Mouse (Mus musculus) myocyte (in vitro differentiated cells): ENCODE data around the gene Gm7324. TPM values are rescaled to one million over a fixed set of nuclear protein-coding genes. Genes with fewer than 3 reads are reported as not detected.
"Not testable (repeated sequence)": the region's sequence is repeated elsewhere in the genome, so short reads cannot be mapped to it uniquely, and the experiment has no call there.

Experiments used
- H3K27me3 ChIP-seq: one replicate; pipeline ENCODE4 v1.6.1; 2011; ENCODE audit not compliant: control insufficient read depth, insufficient read depth, insufficient read length
- H3K36me3 ChIP-seq: one replicate; pipeline ENCODE4 v1.6.1; 2011; ENCODE audit not compliant: control insufficient read depth, insufficient read depth
- H3K4me2 ChIP-seq: one replicate; pipeline ENCODE4 v1.6.1; 2011; ENCODE audit warnings: low read depth, control low read depth
- H3K4me3 ChIP-seq: one replicate; pipeline ENCODE4 v1.5.1; 2011; ENCODE audit warnings: mild to moderate bottlenecking, control low read depth, moderate library complexity
- H3K79me2 ChIP-seq: one replicate; pipeline ENCODE4 v1.6.1; 2011; ENCODE audit not compliant: control insufficient read depth, insufficient read depth
- H3ac ChIP-seq: one replicate; pipeline ENCODE4 v1.6.1; 2011; ENCODE audit not compliant: control insufficient read depth, insufficient read length
- polyA plus RNA-seq: library from polyadenylated mRNA; unstranded; fragments of >200 nt; fragmentation: generic; extraction: Trizol; gene quantifications from one replicate; pipeline ENCODE4 v1.2.1, GENCODE M21; 2012; ENCODE audit warnings: missing spikeins

The Gm7324 gene
- polyA plus RNA-seq: 0.40 TPM

DNA sequence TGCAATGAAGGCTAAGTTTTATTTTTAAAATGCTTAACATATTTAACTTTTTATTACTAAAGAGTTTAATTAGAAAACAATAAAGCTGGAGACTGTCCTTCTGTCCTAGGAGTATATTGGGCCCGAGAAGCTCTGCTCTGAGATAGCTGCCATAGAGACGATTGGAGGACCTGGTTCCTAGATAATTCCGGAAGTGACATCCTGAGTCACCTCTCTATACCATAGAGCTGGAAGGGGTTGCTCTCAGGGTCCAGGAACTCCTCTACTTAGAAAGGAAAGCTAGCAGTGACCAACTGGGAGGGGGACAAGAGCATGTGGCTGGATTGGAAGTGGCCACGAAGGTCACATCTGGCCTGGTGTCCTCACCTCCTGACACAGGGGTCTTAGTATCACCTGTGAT lies at the start of gene Gm7324:
Gm7324 (plus strand) TSS at position 208 of the 400 bp plus-strand sequence.
- not testable (repeated sequence) for H3K27me3 ChIP-seq, H3K4me3 ChIP-seq, H3K36me3 ChIP-seq, H3ac ChIP-seq, H3K4me2 ChIP-seq, H3K79me2 ChIP-seq

DNA sequence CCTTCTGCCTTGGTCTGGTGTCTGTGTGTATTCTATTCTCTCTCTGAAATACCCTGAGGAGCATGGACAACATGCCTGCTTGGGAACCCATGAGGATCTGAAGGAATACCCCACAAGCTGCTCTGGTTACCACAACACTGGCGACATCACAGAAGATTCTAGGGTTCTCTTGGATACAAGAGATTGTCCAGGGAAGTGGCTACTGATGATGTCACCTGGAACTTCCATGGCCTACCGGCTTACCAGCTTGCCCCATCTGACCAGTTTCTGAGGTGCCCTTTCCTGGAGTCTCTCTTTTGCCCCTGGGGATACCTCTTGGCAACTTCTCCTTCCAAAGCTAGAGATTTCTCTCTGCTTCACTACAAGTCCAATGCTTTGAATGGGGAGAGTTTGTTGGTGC lies 20.5 kb upstream of the Gm7324 start, which contains the start of gene Gm8165:
Gm8165 (minus strand) TSS at position 101 of the 400 bp plus-strand sequence.
- not testable (repeated sequence) for H3K79me2 ChIP-seq, H3K27me3 ChIP-seq, H3K4me2 ChIP-seq, H3ac ChIP-seq, H3K36me3 ChIP-seq, H3K4me3 ChIP-seq

DNA sequence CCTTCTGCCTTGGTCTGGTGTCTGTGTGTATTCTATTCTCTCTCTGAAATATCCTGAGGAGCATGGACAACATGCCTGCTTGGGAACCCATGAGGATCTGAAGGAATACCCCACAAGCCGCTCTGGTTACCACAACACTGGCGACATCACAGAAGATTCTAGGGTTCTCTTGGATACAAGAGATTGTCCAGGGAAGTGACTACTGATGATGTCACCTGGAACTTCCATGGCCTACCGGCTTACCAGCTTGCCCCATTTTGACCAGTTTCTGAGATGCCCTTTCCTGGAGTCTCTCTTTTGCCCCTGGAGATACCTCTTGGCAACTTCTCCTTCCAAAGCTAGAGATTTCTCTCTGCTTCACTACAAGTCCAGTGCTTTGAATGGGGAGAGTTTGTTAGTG lies 29.8 kb downstream of the Gm7324 start, which contains the start of gene Gm16506:
Gm16506 (minus strand) TSS at position 101 of the 400 bp plus-strand sequence.
- H3K27me3 ChIP-seq, H3K79me2 ChIP-seq, H3K4me3 ChIP-seq, H3K4me2 ChIP-seq, H3ac ChIP-seq, H3K36me3 ChIP-seq: not testable (repeated sequence)

DNA sequence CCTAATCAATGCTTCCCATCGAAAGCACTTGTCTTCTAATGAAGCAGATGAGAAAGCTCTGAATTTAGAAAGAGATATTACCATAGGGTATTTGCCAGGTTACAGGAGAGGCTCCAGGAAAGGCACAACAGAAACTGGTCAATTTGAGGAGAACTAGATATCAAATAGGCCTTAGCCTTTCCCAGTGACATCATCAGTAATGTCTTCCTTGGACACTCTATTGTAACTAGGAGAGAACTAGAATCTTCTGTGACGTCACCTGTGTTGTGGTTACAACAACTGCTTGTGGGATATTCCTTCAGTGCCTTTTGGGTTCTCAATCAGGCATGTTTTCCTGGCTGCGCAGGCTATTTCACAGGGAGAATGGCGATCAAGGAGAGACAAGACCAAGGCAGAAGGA lies 49.9 kb downstream of the Gm7324 start, which contains the start of gene Gm6526:
Gm6526 (plus strand) TSS at position 301 of the 400 bp plus-strand sequence.
- H3K4me2 ChIP-seq, H3ac ChIP-seq, H3K4me3 ChIP-seq, H3K79me2 ChIP-seq, H3K27me3 ChIP-seq, H3K36me3 ChIP-seq: not testable (repeated sequence)

Other genes with a start within 250 kb of the Gm7324 start
- gene Gm5799, start 154.3 kb upstream of the Gm7324 start, polyA plus RNA-seq: 0.06 TPM
- not detected for gene Gm17654, start 118.7 kb upstream of the Gm7324 start, polyA plus RNA-seq
- not detected for gene Gm10375, start 89.8 kb upstream of the Gm7324 start, polyA plus RNA-seq
- gene Gm8165, start 20.6 kb upstream of the Gm7324 start, polyA plus RNA-seq: not detected
- not detected for gene Gm16506, start 29.7 kb downstream of the Gm7324 start, polyA plus RNA-seq
- gene Gm6526, start 50.0 kb downstream of the Gm7324 start, polyA plus RNA-seq: not detected
- not detected for gene Gm8180, start 86.9 kb downstream of the Gm7324 start, polyA plus RNA-seq
- not detected for gene Ear1, start 177.7 kb downstream of the Gm7324 start, polyA plus RNA-seq
- not detected for gene Ear10, start 225.7 kb downstream of the Gm7324 start, polyA plus RNA-seq
- gene Gm8113, start 227.6 kb downstream of the Gm7324 start, polyA plus RNA-seq: 0.30 TPM